Mouse (Mus musculus): ENCODE measurements at regions not wholly inside any gene's neighbourhood (a gene's known extent, or its start where the extent isn't known, plus 50 kb on each side); places are given as distances from the start of the nearest gene placed in this dataset.

DNA sequence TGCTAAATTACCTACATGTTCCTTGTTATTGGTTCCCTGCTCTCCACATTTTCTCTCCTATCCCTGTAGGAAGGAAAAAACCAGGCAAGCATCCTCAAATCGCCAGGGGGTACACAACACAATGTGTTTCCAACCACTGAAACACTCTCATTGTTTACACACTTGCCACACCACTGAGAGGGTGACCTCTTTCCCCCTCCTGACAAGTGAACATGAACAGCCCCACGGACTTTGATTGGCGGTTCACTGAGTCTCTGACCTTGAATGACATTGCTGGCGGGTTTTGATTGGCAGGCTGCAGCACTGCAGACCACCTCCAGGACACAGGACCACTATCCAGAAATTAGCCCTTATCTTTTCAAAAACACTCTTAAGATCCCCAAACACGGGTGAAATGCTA, 211.7 kb upstream of the Onecut1 start:
- DNase-seq (ENCODE audit: low spot score in 2 of 2), result no peak

DNA sequence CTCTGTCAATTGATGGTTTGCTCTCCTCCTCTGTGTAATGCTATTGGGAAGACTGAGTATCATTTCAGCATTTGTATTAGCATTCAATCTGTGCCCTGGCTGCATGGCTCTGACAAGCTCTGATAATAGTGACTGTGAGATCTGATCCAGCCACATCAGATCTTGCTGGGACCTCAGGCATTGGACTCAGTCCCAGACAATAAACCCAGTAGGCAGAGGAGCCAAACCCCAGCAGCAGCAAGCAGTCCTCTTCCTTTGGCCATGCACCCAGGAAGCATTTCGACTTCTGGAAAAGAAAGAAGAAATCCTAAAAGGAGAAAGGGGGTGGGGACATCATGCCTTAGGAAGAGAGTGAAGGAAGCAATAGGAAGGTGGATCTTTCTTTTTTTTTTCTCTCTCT, 205.8 kb upstream of the Onecut1 start:
- no peak for DNase-seq (ENCODE audit: low spot score in 2 of 2)

DNA sequence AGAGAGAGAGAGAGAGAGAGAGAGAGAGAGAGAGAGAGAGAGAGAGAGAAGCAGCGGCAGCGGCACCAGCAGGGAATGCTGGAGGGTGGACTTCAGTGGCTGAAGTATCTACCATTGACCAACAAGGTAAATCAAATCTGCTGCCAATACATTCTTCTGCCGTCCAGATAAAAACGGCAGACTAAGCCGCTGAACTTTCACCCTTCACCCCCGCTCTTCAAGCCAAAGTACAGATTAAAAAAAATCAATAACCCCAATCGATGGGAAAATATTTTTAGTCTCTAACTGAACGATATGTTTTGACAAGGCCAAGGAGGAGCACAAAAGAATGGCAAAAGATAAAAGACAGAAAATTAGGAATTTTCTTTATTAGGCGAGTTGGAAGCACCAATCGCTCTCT, 205.3 kb upstream of the Onecut1 start:
- no peak for DNase-seq (ENCODE audit: low spot score in 2 of 2)

DNA sequence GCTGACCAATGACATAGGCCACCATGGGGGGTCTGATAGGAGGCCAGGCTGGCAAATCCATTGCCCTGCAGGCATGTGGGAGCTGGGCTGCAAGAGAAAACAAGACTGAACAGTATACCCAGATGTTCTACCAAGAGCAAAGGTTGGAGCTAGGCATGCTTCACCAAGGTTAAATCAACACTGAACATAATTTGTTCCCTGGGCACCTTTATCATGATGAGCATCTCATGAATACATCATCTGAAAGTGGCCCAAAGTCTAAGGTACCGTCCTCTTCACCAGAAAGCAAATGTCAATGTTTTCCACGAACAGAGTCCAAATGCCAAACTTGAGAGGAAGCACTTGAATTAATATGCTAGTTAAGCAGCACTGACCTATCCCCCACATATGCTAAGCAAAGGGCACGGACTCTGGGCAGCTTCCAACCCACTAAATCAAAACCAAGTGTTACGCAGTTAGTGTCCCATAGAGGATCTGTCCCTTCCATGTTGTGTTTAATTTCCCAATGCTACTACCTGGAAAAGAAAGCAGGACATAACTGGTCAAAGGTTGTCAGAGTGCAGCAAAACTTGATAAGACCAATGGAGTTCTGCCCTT, 190.3 kb upstream of the Onecut1 start:
- no peak for DNase-seq (ENCODE audit: low spot score in 2 of 2)

DNA sequence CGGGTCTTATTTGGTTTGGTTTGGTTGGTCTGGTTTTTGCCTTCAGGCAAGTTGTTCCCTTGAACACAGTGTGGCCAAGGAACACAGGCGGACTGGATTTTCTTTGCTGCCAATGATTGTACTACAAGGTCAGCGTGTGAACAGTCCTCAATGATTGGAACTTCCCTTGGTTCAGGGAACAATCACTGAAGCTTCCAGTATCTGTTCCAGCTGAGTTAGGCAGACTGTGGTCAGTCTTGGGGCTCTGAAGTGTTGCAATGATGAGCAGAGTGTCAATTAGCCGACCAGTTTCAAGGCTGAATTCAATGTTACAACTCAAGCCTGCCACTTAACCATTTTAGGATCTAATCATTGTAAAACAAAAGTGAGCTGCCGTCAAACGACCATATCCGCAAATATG, 189.5 kb upstream of the Onecut1 start:
- DNase-seq (ENCODE audit: low spot score in 2 of 2), result no peak

DNA sequence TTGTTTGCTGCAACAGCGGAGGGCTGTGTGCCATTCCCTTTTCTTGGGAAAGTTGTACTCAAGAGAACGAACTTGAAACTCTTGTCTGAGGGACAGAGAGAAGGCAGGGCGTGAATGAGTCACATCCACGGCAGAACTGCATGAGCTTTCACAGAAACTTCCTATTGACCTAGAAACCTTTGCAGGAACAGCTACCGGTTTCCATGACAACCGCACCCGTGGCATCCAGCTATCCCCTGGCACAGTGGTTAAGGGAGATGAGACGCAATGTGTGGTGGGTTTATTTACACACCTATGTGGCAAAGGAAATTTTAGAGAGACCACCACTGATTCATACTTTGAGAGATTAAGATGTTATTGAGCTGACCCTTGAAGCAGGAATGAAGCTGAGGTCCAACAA, 163.5 kb upstream of the Onecut1 start:
- no peak for DNase-seq (ENCODE audit: low spot score in 2 of 2)

DNA sequence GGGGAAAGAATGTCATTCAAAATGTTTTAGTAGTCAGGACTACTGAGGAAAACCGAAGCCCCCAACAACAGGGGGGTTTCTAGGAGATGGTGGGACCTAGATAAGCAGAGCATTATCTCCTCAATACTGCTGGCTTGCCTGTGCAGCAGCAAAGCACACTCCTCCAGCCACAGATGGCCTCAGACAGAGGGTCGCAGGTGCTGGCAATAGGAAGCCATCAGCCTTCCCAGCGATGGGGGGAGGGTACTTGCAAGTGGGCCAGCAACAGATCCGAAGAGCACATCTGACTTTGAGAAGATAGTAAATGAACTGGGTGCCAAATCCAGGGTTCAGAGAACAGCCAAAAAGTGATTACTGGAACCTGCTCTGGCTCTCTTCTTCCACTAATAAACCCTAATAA, 156.0 kb upstream of the Onecut1 start:
- DNase-seq (ENCODE audit: low spot score in 2 of 2), result no peak

DNA sequence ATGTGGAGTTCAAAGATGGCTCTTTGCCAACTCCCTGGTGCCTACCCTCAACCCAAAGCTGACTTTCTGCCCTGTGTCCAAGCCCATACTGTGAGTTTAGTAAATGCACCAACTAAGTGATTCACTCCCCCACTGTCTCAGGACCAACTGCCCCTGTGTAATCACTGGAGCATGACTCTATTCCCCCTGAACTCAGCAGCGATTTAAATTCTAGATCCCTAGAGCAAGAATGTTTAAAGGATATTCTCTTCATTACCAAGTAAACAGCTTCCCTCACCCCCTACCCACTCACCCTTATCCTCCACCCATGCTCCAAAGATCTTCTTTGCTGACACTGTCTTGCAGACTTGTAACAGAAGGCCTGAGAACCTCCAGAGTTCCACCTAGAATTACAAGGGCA, 154.1 kb upstream of the Onecut1 start:
- no peak for DNase-seq (ENCODE audit: low spot score in 2 of 2)

DNA sequence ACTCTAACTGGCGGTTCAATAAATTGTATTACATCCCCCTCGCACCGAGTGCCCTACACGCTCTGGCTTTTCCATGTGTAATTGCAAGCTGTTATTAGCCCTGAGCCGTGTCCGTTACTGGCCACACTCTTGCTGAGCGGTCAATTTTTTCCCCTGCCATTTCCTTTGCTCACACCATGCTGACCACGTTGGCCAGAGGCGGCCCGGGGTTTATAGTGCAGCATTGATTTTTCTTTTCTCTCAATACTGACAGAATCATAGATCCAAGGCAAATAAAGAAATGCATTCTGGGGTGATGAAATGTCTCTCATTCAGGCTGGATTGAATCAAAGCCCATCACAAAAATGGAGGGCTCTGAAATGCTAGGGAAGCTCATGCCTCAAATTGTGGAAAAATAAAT, 150.0 kb upstream of the Onecut1 start:
- DNase-seq (ENCODE audit: low spot score in 2 of 2), result no peak

DNA sequence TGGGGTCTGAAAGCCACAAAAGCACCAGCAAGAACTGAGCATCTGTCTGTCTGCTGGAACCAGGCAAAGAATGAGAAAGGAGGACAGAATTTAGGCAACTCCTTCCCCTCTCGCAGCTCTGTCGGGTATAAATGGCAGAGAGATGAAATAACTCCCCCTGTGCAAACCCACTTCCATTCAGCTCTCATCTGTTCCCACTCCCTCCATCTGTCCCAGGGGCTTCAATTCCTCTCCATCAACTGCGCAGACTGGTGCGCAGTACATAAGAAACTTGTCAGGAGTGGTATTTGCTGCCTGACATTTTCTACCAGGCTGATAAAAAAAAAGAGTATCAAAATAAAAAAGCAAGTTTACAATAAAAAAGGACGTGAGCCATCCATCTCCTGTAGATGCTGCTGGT, 129.3 kb upstream of the Onecut1 start:
- DNase-seq (ENCODE audit: low spot score in 2 of 2), result no peak

DNA sequence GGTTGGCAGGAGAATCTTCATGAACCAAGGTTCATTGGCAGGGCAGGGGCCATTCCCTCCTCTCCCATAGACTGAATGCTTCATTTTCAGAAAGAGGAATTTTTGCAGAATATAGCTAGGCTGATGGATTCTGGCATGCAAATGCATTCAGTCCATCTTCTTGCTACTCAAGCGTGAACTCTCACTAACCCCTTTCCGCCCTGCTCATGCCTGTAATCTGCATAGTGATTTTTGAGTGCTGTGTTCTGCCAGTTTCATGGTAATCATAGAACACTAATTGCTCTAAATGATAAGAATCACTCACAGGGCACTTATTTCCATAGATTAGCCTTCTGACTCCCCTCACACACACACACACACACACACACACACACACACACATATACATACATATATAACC, 119.8 kb upstream of the Onecut1 start:
- no peak for DNase-seq (ENCODE audit: low spot score in 2 of 2)

DNA sequence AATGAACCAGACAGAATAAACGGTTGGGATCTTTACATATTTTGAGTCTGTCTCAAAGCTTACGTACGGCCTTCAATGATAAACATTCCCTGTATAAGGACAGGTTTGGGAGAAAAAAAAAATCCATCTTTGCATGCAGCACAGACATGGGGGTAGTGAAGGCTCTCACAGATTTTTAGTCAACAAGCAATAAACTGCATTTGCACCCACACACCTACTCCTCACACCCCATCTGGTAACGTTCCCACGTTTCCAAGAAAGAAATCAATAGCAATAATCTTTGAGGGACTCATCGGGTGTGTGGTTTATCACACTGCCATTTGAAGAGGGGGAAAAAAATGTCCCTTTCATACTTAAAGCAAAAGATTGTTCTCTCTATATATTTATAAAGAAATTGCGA, 113.8 kb upstream of the Onecut1 start:
- DNase-seq (ENCODE audit: low spot score in 2 of 2), result peak; percentile 6 to 14

DNA sequence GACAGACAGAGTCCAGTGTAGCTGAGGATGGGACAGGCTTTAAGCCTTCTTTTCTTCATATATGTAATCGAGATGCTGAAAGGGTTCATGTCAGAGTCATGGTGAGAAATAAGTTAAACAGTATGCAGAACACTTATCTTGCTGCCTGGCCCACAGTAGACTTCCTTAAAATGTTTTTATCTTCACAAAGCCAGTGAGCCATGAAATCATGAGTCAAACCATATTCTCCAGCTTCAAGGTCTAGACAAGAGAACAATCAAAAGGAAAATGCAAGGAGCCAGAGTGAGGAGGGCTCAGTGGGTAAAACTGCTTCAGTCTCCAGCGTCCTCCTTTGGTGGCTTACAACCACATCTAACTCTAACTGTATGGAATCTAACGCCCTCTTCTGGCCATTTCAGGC, 103.7 kb upstream of the Onecut1 start:
- DNase-seq (ENCODE audit: low spot score in 2 of 2), result no peak

DNA sequence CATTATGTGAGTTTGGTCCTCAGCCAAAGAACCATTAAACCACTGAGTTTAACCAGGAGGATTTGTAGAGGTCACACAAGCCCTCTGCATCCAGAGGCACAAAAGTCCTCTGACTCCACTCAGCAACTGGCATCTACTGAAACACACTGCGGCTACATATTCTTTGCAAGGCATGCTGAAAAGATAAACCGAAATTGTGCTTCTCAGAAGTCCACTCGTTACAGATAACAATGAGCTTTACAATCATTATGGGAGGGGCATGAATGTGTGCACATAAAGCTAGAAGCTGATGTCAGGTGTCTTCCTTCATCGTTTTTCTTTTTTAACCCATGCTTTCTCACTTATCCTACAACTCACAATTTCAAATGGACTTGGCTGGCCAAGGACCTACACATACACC, 102.8 kb upstream of the Onecut1 start:
- DNase-seq (ENCODE audit: low spot score in 2 of 2), result no peak

DNA sequence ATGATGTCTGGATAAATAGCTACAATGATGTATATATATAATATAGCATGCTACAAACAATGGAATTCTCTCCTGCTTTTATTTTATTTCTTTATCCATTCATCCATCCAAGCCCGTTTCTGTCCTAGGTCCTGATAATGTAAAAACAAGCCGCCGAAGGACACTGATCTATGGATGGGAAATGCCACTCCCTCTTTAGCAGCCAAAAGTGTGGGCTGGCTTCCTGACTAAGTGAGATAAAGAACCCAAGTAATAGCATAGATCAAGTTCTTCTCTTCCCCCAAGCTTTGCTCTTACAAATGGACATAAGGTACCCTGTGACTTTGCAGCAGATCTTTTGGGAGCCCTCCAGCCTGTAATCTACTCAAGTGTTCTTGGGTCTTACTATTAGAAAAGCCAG, 81.3 kb upstream of the Onecut1 start:
- DNase-seq (ENCODE audit: low spot score in 2 of 2), result no peak

DNA sequence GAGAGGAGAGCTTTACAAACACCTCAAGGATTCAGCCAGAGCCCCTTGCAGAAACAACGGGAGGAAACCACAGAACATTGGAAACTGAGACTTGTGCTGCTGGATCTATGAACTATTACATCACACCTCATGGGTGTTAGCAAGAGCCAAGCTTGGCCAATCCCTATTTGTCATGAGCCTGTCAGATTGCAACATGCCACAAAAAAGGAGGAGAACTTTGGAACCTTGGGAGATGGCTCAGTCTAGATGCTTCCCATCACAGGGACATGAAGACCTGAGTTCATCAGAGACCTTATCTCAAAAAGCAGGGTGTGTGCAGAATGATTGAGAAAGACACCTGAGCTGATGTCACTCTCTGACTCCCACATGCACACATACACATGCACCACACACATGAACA, 68.3 kb upstream of the Onecut1 start:
- no peak for DNase-seq (ENCODE audit: low spot score in 2 of 2)

DNA sequence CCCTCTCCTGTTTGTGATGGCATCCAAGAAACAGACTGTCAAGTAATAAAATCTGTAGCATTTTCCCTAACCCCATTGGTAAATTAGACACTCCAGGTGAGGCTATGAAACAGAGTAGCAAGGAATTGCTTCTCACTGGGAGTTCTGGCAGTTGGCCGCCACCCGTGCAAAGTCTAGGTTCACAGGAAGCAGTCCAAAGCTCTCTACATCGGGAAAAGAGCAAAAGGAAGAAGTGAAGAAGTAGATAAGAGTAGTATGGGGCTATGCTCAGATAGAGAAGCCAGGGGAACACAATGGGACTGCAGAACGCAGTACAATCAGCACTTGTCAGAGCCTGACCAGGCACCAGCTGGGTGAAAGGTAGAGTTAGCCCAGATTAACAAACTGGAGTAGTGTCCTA, 65.7 kb upstream of the Onecut1 start:
- no peak for DNase-seq (ENCODE audit: low spot score in 2 of 2)

DNA sequence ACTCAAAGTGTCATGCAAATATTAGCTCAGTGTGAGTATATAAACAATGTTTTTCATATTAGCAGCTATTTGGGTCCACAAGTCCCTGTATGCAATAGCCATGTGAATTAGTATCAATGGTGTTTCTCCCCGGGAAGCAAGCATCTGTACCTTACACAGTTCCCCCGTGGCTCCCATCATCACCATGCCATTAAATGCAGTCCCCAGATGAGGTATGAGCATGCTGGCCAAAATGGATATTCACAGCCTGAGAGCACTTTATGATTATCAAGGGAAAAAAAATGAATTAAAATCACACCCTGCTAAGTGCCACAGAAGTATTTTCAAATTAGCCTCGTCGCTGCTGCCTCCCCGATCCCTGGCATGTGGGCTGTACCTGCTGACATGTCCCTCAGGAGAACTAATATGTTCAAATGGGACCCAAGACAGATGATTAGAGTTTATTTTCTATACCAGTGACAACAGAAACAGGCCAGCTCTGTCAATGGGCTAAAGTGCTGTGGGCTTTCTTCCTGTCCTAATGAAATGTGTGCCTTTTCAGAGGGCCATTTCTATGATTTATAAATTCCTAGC, 64.4 kb upstream of the Onecut1 start:
- no peak for DNase-seq (ENCODE audit: low spot score in 2 of 2)

DNA sequence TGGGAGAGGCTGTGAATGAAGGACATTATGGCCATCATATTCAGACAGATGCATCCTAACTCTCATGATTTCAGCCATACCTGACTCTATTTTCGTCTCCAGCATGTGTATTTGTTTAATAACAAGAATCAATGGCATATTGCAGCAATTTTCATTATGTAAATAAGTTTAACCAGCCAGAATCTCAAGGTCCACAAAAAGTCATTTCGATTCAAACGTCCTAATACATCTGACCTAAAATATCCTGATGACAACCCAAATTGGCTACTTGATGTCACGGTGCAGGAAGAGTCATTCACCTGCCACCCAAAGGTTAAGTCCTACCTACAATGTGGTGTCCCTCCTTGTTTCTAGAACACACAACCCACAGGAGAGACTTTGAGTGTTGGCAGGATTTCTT, 60.6 kb upstream of the Onecut1 start:
- DNase-seq (ENCODE audit: low spot score in 2 of 2), result no peak

DNA sequence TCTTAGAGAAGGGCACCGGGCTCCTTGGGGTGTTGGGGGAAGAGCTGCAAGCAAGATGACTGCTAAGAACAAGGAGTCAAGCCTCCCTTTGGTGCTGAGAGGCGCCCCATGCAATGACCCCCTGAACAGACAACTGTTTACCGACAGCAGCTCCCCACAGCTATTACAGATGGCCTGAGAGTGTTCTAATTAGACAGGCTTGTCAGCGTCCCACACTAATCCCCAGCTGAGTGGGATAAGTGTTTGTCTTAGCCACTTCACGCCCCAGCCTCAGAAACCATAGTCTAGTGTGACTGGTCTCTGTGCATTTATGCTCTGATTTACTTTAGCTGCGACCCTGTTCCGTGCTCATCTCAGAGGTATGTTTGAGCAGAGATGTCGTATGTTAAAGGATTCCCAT, 50.3 kb upstream of the Onecut1 start:
- DNase-seq (ENCODE audit: low spot score in 2 of 2), result no peak

Measured in frontal cortex, postnatal 36 days (tissue).